Comparison of ENCODE assay signal across 19 mouse cellular contexts in genomic region chr15:84903843-84904385, GRCm38 (mm10).
"Had no signal": no experiment of that assay in that cellular context is flagged by ENCODE, and none has a peak within 500 bp of the region (broad histone marks: within the 10 kb centered on the region; RNA-seq: fewer than 3 reads in every experiment).

No protein-coding gene starts in this region.

- H3K9ac ChIP-seq: limb, embryonic 13.5 days; liver, embryonic 12.5 days; liver, embryonic 15.5 days; neural tube, embryonic 13.5 days had no signal

- H3K27ac ChIP-seq: limb, embryonic 10.5 days; limb, embryonic 13.5 days; liver, embryonic 12.5 days; liver, embryonic 15.5 days; macrophage; neural tube, embryonic 13.5 days had no signal

- H3K27me3 ChIP-seq: limb, embryonic 13.5 days; liver, embryonic 12.5 days; liver, embryonic 15.5 days; neural tube, embryonic 13.5 days had no signal

- H3K4me1 ChIP-seq: limb, embryonic 13.5 days; liver, embryonic 12.5 days; liver, embryonic 15.5 days had no signal

- H3K36me3 ChIP-seq: limb, embryonic 10.5 days; limb, embryonic 13.5 days; liver, embryonic 12.5 days; liver, embryonic 15.5 days; neural tube, embryonic 13.5 days had no signal

- H3K4me2 ChIP-seq: limb, embryonic 13.5 days; liver, embryonic 12.5 days; liver, embryonic 15.5 days; neural tube, embryonic 13.5 days had no signal

- ATAC-seq: liver, embryonic 12.5 days had no signal

- H3K9me3 ChIP-seq: limb, embryonic 10.5 days; limb, embryonic 13.5 days; liver, embryonic 12.5 days; liver, embryonic 15.5 days; neural tube, embryonic 13.5 days had no signal

- DNase-seq: kidney, adult 18-20 months; kidney, adult 9 months; kidney, postnatal 14 days; kidney, postnatal 4 days; layer of hippocampus, adult 9-11 months; liver; lung, adult 2 months; lung, postnatal 14 days; retina, postnatal 1 day; thymus, adult 18-20 months; thymus, postnatal 14 days; thymus, postnatal 4 days had no signal

- H3K4me3 ChIP-seq: limb, embryonic 10.5 days; limb, embryonic 13.5 days; liver, embryonic 12.5 days; liver, embryonic 15.5 days; myocyte; neural tube, embryonic 13.5 days had no signal
